Mouse (Mus musculus) lung, postnatal 0 days (tissue): ENCODE results near the gene Gps2.

ENCODE experiments used
- CTCF ChIP-seq: IDR thresholded peaks from 2 replicates; pipeline ENCODE4 v1.5.1; 2016; ENCODE audit warnings: antibody characterized with exemption, mild to moderate bottlenecking
- EP300 ChIP-seq: IDR thresholded peaks from 2 replicates; pipeline ENCODE4 v1.6.1; 2016; ENCODE audit warnings: antibody characterized with exemption, mild to moderate bottlenecking, control low read depth

GRCm38 (mm10) chr11:69933066-69933465, 19.4 kb downstream of the Gps2 start:
- TF ChIP-seq CTCF (no peak), EP300 (no peak)
